Mouse (Mus musculus) megakaryocyte, embryonic 14.5 days (primary cell): ENCODE results near the gene Commd8.

Source experiments
- FLI1 ChIP-seq: IDR thresholded peaks from 2 replicates; pipeline ENCODE4 v1.6.1; 2012; ENCODE audit warnings: low read length, inconsistent platforms, mixed read lengths
- GATA1 ChIP-seq: IDR thresholded peaks from 3 replicates; pipeline ENCODE4 v1.6.1; 2012; ENCODE audit warnings: mixed read lengths, low read length, inconsistent platforms, borderline replicate concordance

DNA sequence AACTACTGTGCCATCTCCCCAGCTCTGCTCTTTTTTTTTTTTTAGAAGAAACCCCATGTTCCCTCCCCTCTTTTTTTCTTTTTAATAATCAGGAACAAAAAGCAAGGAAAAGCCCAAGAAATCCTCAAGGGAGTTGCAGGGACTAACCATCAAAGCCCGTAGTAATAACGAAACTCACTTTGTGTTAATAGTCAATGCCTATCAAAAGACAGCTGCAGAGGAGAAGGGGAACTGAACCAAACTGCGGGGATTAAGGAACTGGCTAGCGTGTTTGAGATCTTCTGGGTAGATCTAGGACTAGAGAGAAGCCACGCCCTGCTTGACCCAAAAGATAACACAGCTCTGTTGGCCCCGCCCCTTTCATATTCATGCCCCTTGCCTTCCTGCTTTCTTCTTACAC, 15.9 kb upstream of the Commd8 start:
- TF ChIP-seq FLI1 (no peak), GATA1 (no peak)
